Mouse (Mus musculus) mouse trophoblast stem cell (cell line): ENCODE data around the gene Gm49416.

Experiments used
- in situ Hi-C, 2 experiments: fragments of 300-500 bp; cut with MseI, MboI; formaldehyde crosslinking; loops; 2 replicates in 1 of 2; 3 replicates in 1 of 2; pipeline ENCODE4 v1.15.1; 2025

Gene Gm49416

GRCm38 (mm10) chr19:8920073-8920736 is 31.5 kb downstream of the Gm49416 start, which contains the start of gene B3gat3:
Gene B3gat3 (plus strand): TSS chr19:8920374.
- in situ Hi-C loops, result no loop called here

- in situ Hi-C loops, result no loop called here
These were observed 32.1 kb downstream of the Gm49416 start for GRCm38 (mm10) chr19:8920836-8921291.

GRCm38 (mm10) chr19:8921741-8922140 is 33.0 kb downstream of the Gm49416 start:
- in situ Hi-C loops, result no loop called here

DNA sequence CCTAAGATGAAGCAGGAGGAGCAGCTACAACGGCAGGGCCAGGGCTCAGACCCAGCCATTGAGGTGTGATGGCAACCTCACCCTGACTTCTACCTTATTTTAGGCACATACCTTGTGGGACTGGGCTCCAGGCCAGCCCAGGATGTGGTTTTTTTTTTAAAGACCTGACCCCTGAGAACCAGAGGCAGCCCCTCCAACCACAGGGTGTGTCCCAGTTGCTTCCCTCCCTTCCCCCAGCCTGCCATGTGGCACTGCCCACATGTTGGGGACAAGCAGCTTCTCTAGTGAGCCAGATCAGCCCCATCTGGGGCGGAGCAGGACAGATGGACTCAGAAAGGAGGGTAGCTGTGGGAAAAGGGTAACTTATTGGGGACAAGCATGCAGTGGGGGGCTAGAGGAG is 38.0 kb downstream of the Gm49416 start:
- in situ Hi-C loops, result no loop called here

- in situ Hi-C loops, result no loop called here
These were observed 39.3 kb downstream of the Gm49416 start for GRCm38 (mm10) chr19:8927891-8928525.

DNA sequence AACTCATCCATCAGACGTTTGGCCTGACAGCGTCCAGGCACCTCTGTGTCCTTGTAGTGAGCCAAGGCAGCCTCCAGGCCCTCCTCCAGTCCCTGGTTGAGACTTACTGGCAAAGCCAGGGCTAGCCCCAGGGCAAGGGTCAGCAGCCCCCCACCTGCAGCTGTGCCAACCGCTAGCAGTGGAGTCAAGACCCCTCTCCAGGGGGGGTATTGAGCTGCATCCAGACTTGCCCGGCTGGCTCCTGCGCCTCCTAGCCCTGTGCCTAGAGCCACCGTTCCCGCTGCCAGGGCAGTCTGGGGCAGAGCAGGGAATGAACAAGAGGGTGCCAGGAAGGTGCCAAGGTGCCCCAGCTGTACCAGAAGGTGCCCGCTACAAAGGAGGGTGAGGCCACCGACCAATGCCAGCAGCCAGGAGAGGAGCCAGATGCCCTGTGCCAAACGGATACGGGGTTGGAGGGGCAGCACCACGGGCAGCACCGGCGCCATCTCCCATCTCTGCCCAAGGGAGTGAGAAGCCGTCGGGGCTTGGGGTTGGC is 40.0 kb downstream of the Gm49416 start:
- in situ Hi-C loops, result no loop called here

DNA sequence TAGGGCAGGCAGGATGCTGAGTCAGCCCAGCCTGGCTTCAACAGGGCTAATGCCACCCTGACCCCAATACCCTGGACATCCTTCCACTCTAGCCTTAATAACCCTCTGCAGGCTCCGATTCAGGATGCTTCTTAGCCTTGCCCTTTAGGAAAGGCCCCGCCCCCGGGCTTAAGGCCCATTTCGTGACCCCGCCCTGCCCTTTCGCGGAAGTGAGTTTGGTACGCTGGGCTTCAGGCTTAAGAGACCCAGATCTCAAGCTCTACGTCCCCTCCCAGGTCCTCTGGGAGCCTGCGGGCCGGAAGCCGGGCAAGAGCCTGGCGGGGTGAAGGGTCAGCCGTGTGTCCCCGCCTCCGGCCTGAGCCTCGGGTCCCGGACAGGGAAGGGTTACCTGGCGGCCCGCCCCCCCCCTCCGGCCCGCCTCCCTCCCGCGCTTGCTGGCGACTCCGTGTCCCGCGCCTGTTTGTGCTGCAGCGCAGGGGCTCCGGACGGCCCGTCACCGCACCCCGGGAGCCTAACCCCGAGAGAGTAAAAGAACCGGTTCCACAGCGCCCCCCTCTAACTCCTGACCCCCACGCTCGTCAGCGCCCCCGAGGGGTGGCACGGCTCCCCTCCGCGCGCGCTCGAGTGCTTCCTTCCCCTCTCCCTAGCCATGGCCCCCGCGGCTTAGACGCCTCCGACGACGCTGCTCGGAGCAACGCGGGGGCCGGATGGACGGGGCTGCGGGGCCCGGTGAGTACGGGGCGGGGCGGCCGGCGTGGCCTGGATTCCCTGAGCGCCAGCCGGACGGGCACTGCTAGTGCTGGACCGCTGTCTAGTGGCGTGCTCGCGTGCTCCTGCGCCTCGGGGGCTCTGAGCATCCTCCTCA is 40.7 kb downstream of the Gm49416 start, which contains the start of the genes Rom1 and Eml3:
Gene Rom1, minus strand, starts transcription at position 133 of the 865 bp plus-strand sequence.
Gene Eml3, plus strand, starts transcription at position 329 of the 865 bp plus-strand sequence.
- in situ Hi-C loops, result no loop called here

DNA sequence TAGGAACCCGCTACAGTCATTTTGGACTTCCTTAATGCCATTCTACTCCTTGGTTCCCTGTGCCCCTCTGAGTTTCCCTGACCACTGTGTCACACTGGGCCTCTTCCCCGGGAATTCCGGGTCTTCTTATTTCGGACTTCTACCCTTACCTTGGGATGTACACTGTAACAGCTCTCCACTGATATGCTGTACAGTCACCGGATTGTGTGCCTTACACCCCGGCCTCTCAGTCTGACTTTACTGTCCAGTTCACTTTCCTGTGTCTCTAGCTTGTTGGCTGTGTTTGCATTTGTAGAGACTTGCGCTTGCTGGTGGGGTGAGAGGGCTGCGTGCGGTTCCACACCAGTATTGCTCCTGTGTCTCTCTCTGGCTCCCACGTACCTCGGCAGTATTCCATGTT is 41.4 kb downstream of the Gm49416 start:
- in situ Hi-C loops, result no loop called here

- in situ Hi-C loops, result no loop called here
These were observed 42.0 kb downstream of the Gm49416 start for GRCm38 (mm10) chr19:8930771-8931170.

DNA sequence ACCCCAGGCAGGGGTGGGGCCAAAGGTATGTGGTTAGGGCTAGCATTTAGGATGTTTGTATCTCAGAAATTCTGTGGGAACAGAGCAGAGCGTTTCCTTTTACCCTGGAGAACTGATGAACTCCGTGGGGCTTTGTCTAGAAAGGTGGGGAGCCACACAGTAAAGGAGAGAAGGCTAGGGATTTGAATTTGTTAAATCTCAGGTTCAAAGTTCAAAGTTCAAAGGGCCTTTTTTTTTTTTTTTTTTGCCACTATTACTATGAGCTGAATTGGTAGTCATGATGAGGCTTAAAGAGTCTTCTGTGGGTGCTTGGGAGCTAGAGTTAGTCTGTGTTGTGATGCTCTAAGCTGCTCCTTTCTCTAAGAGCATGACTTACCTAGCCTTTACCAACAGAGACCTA is 48.0 kb downstream of the Gm49416 start:
- in situ Hi-C loops, result no loop called here

DNA sequence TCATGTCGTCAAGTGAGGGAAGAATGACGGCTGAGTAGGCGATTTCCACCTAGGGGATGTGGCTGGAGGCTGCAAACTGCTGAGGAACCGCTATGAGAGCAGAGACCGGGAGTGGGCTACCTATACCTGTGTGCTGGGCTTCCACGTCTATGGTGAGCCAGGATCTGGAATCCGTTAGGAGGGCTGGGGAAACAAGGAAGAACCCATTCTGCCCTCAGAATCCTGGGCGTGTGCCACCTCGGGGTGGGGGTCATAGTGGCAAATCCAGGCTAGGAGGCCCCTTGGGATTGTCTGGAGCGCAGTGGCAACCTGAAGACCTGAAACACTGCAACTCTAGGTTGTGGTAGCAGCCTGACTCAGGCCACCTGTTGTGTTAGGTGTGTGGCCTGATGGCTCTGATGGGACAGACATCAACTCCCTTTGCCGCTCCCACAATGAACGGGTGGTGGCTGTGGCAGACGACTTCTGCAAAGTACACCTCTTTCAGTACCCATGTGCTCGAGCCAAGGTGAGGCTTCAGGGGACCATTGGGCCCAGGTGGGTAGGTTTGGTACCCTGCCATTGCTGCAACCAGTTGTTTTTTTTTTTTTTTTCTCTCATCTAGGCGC is 51.9 kb downstream of the Gm49416 start:
- in situ Hi-C loops, result no loop called here

GRCm38 (mm10) chr19:8941136-8941514 is 52.4 kb downstream of the Gm49416 start:
- in situ Hi-C loops, result no loop called here

- in situ Hi-C loops, result no loop called here
These were observed 52.9 kb downstream of the Gm49416 start, which contains the start of gene Mta2 for GRCm38 (mm10) chr19:8941515-8942217. Gene Mta2 (plus strand): TSS chr19:8941875.

GRCm38 (mm10) chr19:8942276-8942964 is 53.7 kb downstream of the Gm49416 start:
- in situ Hi-C loops, result no loop called here

GRCm38 (mm10) chr19:8943047-8943446 is 54.3 kb downstream of the Gm49416 start:
- in situ Hi-C loops, result no loop called here

- in situ Hi-C loops, result no loop called here
These were observed 55.3 kb downstream of the Gm49416 start for GRCm38 (mm10) chr19:8944062-8944461.

DNA sequence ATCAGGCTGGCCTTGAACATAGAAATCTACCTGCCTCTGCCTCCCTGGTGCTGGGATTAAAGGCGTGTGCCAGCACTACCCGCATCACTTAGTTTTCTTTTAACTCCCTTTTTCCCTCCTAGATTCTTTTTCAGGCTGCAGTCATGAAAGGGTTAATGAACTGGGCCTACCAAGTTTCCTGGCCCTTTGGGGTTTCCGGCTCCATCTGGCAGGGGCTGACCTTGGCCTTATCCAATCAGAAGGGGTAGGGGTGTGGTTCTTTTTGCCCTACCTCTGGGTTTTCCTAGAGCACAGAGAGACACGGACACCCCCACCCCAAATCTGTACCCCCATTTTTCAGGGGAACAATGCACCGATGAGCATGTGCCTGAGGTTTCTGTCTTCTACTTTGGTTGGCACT is 56.0 kb downstream of the Gm49416 start:
- in situ Hi-C loops, result no loop called here
